Mouse (Mus musculus): ENCODE measurements around the gene Ugt1a10. TPM values are rescaled to one million over a fixed set of nuclear protein-coding genes. Genes with fewer than 3 reads are reported as not detected.
"Not testable (repeated sequence)": the region's sequence is repeated elsewhere in the genome, so short reads cannot be mapped to it uniquely, and the experiment has no call there.

Gene Ugt1a10
- polyA plus RNA-seq, 2 experiments: not detected

DNA sequence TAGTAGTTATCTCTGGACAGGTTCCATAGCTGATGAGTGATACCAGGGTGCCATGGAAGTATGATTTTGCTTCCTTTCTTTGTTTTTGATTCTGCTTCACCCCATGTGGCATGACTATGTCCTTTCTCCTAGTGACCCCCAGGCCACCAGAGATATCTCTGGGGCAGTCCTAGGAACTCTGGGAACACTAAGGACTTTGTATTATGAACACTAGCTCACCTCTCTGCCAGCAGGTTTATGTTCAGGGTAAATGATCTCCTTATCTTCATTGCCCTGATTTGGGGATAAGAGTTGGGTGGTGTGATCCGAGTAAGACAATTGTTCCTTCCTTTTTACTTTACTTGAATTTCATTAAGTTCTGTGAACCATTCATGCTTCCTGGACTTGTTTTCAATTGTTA is 30.9 kb downstream of the Ugt1a10 start:
- 72% methylated on average over 1 of the region's 1 CpGs for WGBS
- no peak for TF ChIP-seq POLR2A (IDR thresholded peaks at IDR 0.05; ENCODE audit: borderline replicate concordance, extremely low read depth, insufficient read depth, insufficient read length)

DNA sequence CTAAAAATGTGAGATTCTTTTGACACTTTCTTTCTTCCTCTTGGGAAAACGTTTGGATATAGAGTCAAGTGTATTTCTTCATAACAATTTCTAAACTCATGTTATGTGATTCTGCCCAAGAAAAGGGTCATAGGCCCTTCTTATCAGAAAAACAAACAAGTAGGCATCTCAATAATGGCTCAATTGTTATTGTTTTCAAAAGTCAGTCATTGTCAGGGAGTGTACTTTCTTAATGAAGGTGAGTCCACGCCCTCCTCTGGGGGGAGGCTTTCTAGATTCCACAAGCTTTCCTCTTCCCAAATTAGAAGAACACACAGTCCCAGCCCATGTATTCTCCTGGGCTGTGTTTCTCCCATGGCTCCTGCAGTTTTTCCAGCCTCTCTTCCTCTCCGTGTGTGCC is 32.3 kb downstream of the Ugt1a10 start, which contains the start of gene Ugt1a8:
TSS of gene Ugt1a8 (plus strand) at position 301 of the 400 bp plus-strand sequence.
- DNase-seq (ENCODE audit: low spot score): no peak
- H3K4me3 ChIP-seq (replicated peaks; ENCODE audit: low read length): no peak within 1 kb of the TSS
- no peaks in the 10 kb centered on the region for H3K9me3 ChIP-seq (ENCODE audit: control insufficient read depth, low read length)
- no peak within 1 kb of the TSS for H3K9ac ChIP-seq (ENCODE audit: low read depth, low read length, severe bottlenecking)
- no peak within 1 kb of the TSS for H3K27ac ChIP-seq (replicated peaks; ENCODE audit: low read depth, low read length)
- WGBS: 76% methylated on average over 3 of the region's 3 CpGs
- no peak within 1 kb of the TSS for H3K4me2 ChIP-seq (replicated peaks; ENCODE audit: low read depth, low read length, severe bottlenecking)
- H3K36me3 ChIP-seq (ENCODE audit: control insufficient read depth, insufficient read depth, low read length): no peaks in the 10 kb centered on the region
- no peaks in the 10 kb centered on the region for H3K4me1 ChIP-seq (ENCODE audit: control insufficient read depth, insufficient read depth, low read length)
- H3K27me3 ChIP-seq (ENCODE audit: control insufficient read depth, insufficient read depth, low read length): no peaks in the 10 kb centered on the region
- TF ChIP-seq POLR2A (IDR thresholded peaks at IDR 0.05; ENCODE audit: borderline replicate concordance, extremely low read depth, insufficient read depth, insufficient read length): no peak
- ATAC-seq (ENCODE audit: low FRiP score, low read depth): no peak

More for the DNA sequence above, 30.9 kb downstream of the Ugt1a10 start:
- no peaks in the 10 kb centered on the region for H3K36me3 ChIP-seq (ENCODE audit: control insufficient read depth, insufficient read depth, low read length)
- no peaks in the 10 kb centered on the region for H3K4me1 ChIP-seq (ENCODE audit: control insufficient read depth, insufficient read depth, low read length)
- H3K9me3 ChIP-seq (ENCODE audit: control insufficient read depth, low read length): no peaks in the 10 kb centered on the region
- H3K4me3 ChIP-seq (replicated peaks; ENCODE audit: low read length): no peak overlapping the region
- ATAC-seq (ENCODE audit: low FRiP score, low read depth): no peak
- H3K27me3 ChIP-seq (ENCODE audit: control insufficient read depth, insufficient read depth, low read length): no peaks in the 10 kb centered on the region
- DNase-seq (ENCODE audit: low spot score): no peak
- H3K9ac ChIP-seq (ENCODE audit: low read depth, low read length, severe bottlenecking): no peak overlapping the region
- H3K27ac ChIP-seq (replicated peaks; ENCODE audit: low read depth, low read length): no peak overlapping the region
- no peak overlapping the region for H3K4me2 ChIP-seq (replicated peaks; ENCODE audit: low read depth, low read length, severe bottlenecking)

DNA sequence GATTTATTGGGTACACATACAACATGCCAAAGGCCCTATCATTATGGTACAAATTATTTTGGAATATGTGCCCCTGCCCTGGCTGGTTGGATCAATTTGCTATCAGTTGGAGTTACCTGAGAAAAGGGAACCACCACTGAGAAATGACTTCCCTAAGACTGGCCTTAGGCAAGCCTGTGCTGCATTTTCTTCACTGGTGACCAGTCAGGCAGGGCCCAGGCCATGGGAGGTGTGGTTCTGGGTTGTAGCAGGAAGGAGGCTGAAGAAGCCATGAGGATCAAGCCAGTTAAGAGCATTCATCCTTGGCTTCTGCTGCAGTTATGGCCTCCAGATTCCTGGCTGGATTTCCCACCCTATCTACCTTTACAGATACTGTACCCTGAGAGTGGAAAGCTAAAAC is 37.2 kb downstream of the Ugt1a10 start:
- H3K27me3 ChIP-seq (ENCODE audit: control insufficient read depth, insufficient read depth, low read length): no peaks in the 10 kb centered on the region
- H3K27ac ChIP-seq (replicated peaks; ENCODE audit: low read depth, low read length): no peak overlapping the region
- TF ChIP-seq POLR2A (IDR thresholded peaks at IDR 0.05; ENCODE audit: borderline replicate concordance, extremely low read depth, insufficient read depth, insufficient read length): no peak
- no peaks in the 10 kb centered on the region for H3K36me3 ChIP-seq (ENCODE audit: control insufficient read depth, insufficient read depth, low read length)
- DNase-seq (ENCODE audit: low spot score) (no peak), ATAC-seq (ENCODE audit: low FRiP score, low read depth) (no peak)
- peaks cover 10% of the 10 kb centered on the region for H3K4me1 ChIP-seq (ENCODE audit: control insufficient read depth, insufficient read depth, low read length)
- H3K9me3 ChIP-seq (ENCODE audit: control insufficient read depth, low read length): no peaks in the 10 kb centered on the region
- no peak overlapping the region for H3K9ac ChIP-seq (ENCODE audit: low read depth, low read length, severe bottlenecking)
- no peak overlapping the region for H3K4me3 ChIP-seq (replicated peaks; ENCODE audit: low read length)
- H3K4me2 ChIP-seq (replicated peaks; ENCODE audit: low read depth, low read length, severe bottlenecking): no peak overlapping the region

DNA sequence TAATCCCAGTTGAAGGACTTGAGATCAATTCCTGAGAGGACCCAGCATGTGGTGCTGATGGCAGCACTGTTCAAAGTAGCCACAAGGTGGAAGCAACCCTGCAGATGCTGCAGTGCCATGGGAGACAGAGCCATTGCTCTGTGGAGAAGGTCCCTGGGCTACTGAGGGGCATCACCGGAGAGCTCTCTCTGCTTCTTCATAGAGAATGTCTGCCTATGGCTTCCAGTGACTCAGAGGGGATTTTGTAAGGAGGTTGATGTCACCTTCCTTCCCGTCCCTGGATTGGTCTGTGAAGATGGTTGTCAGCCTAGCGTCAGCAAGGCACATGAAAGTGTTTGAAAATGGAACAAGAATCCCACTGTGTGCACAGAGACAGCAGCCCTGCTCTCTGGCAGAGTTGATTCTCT is 39.1 kb downstream of the Ugt1a10 start:
- not testable (repeated sequence) for DNase-seq (ENCODE audit: low spot score); ATAC-seq (ENCODE audit: low FRiP score, low read depth); H3K9me3 ChIP-seq (ENCODE audit: control insufficient read depth, low read length); H3K4me2 ChIP-seq (replicated peaks; ENCODE audit: low read depth, low read length, severe bottlenecking); H3K27me3 ChIP-seq (ENCODE audit: control insufficient read depth, insufficient read depth, low read length); H3K4me3 ChIP-seq (replicated peaks; ENCODE audit: low read length); H3K9ac ChIP-seq (ENCODE audit: low read depth, low read length, severe bottlenecking); H3K36me3 ChIP-seq (ENCODE audit: control insufficient read depth, insufficient read depth, low read length)
- Histone ChIP-seq H3K27ac (replicated peaks; ENCODE audit: low read depth, low read length) (0 out of 2 replicates have a peak overlapping the region, but pooled peaks have one; percentile 86), H3K4me1 (ENCODE audit: control insufficient read depth, insufficient read depth, low read length) (peaks cover 10% of the 10 kb centered on the region)
- 83% methylated on average over 3 of the region's 3 CpGs for WGBS

DNA sequence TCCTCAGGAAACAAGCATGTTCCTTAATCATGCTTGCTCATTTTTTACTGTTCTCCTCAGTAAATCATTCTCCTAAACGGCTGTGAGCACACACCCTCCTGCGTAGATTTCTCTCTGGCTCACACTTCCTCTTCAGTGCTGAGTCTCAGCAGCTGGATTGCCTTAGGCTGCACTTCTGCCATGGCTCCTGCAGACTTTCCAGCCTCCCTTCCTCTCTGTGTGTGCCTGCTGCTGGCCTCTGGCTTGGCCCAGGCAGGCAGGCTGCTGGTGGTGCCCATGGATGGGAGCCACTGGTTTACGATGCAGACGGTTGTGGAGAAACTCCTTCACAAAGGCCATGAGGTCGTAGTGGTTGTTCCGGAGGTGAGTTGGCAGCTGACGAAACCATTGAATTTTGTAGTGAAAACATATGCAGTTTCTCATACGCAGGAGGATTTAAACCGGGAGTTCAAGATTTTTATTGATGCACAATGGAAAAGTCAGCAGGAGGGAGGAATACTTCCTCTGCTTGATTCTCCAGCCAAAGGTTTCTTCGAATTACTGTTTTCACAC is 39.8 kb downstream of the Ugt1a10 start, which contains the start of gene Ugt1a7c:
TSS of gene Ugt1a7c (plus strand) at position 122 of the 552 bp plus-strand sequence.
- Histone ChIP-seq H3K4me3 (replicated peaks; ENCODE audit: low read length) (no peak within 1 kb of the TSS; the same call in 1 of the 2 replicates), H3K9me3 (ENCODE audit: control insufficient read depth, low read length) (no peaks in the 10 kb centered on the region), H3K27ac (replicated peaks; ENCODE audit: low read depth, low read length) (peak within 1 kb of the TSS; percentile 86), H3K4me2 (replicated peaks; ENCODE audit: low read depth, low read length, severe bottlenecking) (peak within 1 kb of the TSS; percentile 40), H3K36me3 (ENCODE audit: control insufficient read depth, insufficient read depth, low read length) (no peaks in the 10 kb centered on the region), H3K4me1 (ENCODE audit: control insufficient read depth, insufficient read depth, low read length) (peaks cover 10% of the 10 kb centered on the region), H3K27me3 (ENCODE audit: control insufficient read depth, insufficient read depth, low read length) (no peaks in the 10 kb centered on the region), H3K9ac (ENCODE audit: low read depth, low read length, severe bottlenecking) (peak within 1 kb of the TSS; percentile 52)
- WGBS: 9% methylated on average over 10 of the region's 10 CpGs
- TF ChIP-seq POLR2A (IDR thresholded peaks at IDR 0.05; ENCODE audit: borderline replicate concordance, extremely low read depth, insufficient read depth, insufficient read length): no peak
- DNase-seq (ENCODE audit: low spot score) (peak; percentile 63), ATAC-seq (ENCODE audit: low FRiP score, low read depth) (peak; percentile 68; the same call in 1 of the 2 replicates)

DNA sequence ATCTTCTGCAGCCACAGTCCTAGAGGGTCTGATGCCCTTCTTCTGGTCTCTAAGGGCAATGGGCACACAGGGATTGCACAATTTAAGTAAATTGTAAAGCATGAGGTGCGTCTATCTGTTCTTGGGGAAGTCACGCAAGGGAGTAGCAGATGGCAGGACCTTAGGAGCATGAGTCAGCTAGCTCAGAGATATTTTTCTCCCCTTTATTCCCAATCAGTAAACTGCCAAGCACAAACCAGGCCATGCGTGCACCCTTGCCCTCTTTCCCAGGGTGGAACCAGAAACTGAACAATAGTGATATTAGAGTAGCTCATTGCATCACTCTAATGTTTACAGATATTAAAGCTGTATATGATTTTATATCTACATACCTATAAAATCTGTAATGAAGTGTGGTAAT is 43.4 kb downstream of the Ugt1a10 start:
- not testable (repeated sequence) for H3K9me3 ChIP-seq (ENCODE audit: control insufficient read depth, low read length); H3K9ac ChIP-seq (ENCODE audit: low read depth, low read length, severe bottlenecking); H3K4me2 ChIP-seq (replicated peaks; ENCODE audit: low read depth, low read length, severe bottlenecking); H3K27ac ChIP-seq (replicated peaks; ENCODE audit: low read depth, low read length); H3K36me3 ChIP-seq (ENCODE audit: control insufficient read depth, insufficient read depth, low read length); H3K27me3 ChIP-seq (ENCODE audit: control insufficient read depth, insufficient read depth, low read length); DNase-seq (ENCODE audit: low spot score); ATAC-seq (ENCODE audit: low FRiP score, low read depth); H3K4me3 ChIP-seq (replicated peaks; ENCODE audit: low read length)
- whole genome bisulfite sequencing: 82% methylated on average over 3 of the region's 3 CpGs
- H3K4me1 ChIP-seq (ENCODE audit: control insufficient read depth, insufficient read depth, low read length): peaks cover 10% of the 10 kb centered on the region

DNA sequence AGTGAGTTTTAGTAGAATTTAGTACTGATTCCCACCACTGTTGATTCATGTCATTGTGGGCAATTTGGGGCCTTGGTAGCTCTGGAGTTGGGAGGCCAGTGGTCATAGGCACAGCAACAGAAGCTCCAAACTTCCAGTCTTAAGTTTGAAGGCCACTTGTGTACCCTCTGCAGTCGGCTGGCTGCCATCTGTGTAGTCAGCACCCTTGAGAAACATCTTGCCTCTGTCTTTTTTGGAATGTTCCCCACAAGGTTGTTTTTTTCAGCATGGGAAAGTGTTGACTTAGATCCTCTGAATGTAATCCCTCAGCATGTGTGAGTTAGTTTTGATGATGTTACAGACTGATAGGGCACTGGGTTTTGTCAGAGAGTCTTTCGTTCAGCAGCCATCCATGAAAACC is 44.5 kb downstream of the Ugt1a10 start:
- ATAC-seq (ENCODE audit: low FRiP score, low read depth); H3K4me3 ChIP-seq (replicated peaks; ENCODE audit: low read length): not testable (repeated sequence)
- WGBS: 66% methylated on average over 2 of the region's 2 CpGs

DNA sequence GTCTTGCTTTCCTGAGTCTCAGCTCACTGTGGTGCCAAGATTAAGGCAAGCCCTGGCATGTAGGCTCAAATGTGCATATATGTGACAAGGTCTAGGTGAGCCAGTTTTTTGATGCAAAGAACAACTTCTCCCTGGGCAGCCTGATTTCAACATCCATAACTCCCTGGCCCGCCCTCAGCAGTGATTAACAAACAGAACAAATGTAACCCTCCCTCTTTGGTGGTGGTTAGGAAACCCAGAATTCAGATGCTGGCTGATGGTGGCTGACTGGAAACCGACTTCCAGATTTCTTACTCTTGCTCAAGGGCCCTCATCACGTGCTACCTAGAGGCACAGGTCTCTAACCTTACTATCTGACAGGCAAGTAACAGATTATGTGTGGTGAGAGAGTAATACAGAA is 47.8 kb downstream of the Ugt1a10 start, which contains the start of gene Ugt1a6b:
TSS of gene Ugt1a6b (plus strand) at position 234 of the 400 bp plus-strand sequence.
- H3K36me3 ChIP-seq (ENCODE audit: control insufficient read depth, insufficient read depth, low read length); H3K4me1 ChIP-seq (ENCODE audit: control insufficient read depth, insufficient read depth, low read length); H3K9ac ChIP-seq (ENCODE audit: low read depth, low read length, severe bottlenecking); H3K4me2 ChIP-seq (replicated peaks; ENCODE audit: low read depth, low read length, severe bottlenecking); H3K9me3 ChIP-seq (ENCODE audit: control insufficient read depth, low read length); H3K27ac ChIP-seq (replicated peaks; ENCODE audit: low read depth, low read length); H3K4me3 ChIP-seq (replicated peaks; ENCODE audit: low read length); H3K27me3 ChIP-seq (ENCODE audit: control insufficient read depth, insufficient read depth, low read length); ATAC-seq (ENCODE audit: low FRiP score, low read depth): not testable (repeated sequence)
- peak; percentile 12 for DNase-seq (ENCODE audit: low spot score)
- 57% methylated on average over 3 of the region's 3 CpGs for WGBS

More for the DNA sequence above, 44.5 kb downstream of the Ugt1a10 start:
- H3K4me1 ChIP-seq (ENCODE audit: control insufficient read depth, insufficient read depth, low read length); H3K9ac ChIP-seq (ENCODE audit: low read depth, low read length, severe bottlenecking); H3K27me3 ChIP-seq (ENCODE audit: control insufficient read depth, insufficient read depth, low read length); H3K27ac ChIP-seq (replicated peaks; ENCODE audit: low read depth, low read length); H3K4me2 ChIP-seq (replicated peaks; ENCODE audit: low read depth, low read length, severe bottlenecking); H3K36me3 ChIP-seq (ENCODE audit: control insufficient read depth, insufficient read depth, low read length); H3K9me3 ChIP-seq (ENCODE audit: control insufficient read depth, low read length); DNase-seq (ENCODE audit: low spot score): not testable (repeated sequence)
